Mouse (Mus musculus): Measurements from ENCODE around the gene Gli1.
"Not testable (repeated sequence)": the region's sequence is repeated elsewhere in the genome, so short reads cannot be mapped to it uniquely, and the experiment has no call there.

The Gli1 gene

GRCm38 (mm10) chr10:127321621-127322020, 20.2 kb downstream of the Gli1 start, which contains the start of gene Arhgap9:
TSS of gene Arhgap9 (plus strand) at chr10:127321964.
- DNase-seq, result no peak

- no peak for DNase-seq
Measured at GRCm38 (mm10) chr10:127319969-127320368, 21.8 kb downstream of the Gli1 start.

DNA sequence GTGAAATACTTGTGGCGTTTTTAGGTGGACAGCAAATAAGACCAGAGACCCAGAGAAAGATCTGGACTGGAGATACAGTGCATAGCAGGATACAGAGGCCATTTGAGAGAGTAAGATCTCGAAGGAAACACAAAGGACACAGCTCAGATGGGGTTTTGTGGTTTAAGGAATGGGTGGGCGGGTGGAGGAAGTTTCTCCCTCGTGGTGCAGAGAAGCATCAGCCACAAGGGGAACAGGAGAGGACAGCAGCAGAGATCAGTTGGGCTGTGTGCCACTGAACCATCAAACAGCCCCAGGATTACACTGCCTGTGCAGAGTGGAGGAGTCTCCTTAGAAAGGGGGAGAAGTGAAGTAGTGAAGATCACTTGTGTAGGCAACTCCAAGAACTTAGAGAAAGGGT, 23.8 kb downstream of the Gli1 start:
- no peak for DNase-seq

DNA sequence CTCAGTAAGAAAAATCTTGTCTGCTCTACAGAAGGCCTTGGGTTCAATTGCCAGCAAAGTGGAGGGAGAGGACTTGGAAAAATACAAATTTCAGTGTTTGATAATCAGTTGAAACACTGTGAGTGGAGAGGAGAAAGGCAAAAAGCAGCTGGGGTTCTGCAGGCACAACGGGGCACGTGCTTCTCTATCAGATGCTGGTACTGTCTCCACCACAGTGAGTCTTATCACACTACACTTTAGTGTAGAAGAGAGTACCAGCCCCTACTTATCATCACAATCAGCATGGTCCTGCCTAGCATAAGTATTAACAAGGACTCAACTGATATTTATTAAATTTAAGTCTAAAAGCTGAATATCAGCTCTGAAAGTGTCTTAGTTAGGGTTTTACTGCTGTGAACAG, 24.5 kb downstream of the Gli1 start:
- no peak for DNase-seq

GRCm38 (mm10) chr10:127314950-127315349, 26.8 kb downstream of the Gli1 start:
- not testable (repeated sequence) for DNase-seq

DNA sequence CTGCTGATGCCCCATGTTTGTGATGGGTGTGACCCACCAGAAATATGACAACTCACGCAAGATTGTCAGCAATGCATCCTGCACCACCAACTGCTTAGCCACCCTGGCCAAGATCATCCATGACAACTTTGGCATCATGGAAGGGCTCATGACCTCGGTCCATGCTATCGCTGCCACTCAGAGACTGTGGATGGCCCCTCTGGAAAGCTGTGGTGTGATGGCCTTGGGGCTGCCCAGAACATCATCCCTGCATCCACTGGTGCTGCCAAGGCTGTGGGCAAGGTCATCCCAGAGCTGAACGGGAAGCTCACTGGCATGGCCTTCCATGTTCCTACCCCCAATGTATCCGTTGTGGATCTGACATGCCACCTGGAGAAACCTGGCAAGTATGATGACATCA, 28.3 kb downstream of the Gli1 start:
- DNase-seq, result not testable (repeated sequence)

GRCm38 (mm10) chr10:127312858-127313257, 28.9 kb downstream of the Gli1 start:
- no peak for DNase-seq

- DNase-seq, result peak; percentile 75 to 87
Measured at GRCm38 (mm10) chr10:127312356-127312676, 29.5 kb downstream of the Gli1 start.

DNA sequence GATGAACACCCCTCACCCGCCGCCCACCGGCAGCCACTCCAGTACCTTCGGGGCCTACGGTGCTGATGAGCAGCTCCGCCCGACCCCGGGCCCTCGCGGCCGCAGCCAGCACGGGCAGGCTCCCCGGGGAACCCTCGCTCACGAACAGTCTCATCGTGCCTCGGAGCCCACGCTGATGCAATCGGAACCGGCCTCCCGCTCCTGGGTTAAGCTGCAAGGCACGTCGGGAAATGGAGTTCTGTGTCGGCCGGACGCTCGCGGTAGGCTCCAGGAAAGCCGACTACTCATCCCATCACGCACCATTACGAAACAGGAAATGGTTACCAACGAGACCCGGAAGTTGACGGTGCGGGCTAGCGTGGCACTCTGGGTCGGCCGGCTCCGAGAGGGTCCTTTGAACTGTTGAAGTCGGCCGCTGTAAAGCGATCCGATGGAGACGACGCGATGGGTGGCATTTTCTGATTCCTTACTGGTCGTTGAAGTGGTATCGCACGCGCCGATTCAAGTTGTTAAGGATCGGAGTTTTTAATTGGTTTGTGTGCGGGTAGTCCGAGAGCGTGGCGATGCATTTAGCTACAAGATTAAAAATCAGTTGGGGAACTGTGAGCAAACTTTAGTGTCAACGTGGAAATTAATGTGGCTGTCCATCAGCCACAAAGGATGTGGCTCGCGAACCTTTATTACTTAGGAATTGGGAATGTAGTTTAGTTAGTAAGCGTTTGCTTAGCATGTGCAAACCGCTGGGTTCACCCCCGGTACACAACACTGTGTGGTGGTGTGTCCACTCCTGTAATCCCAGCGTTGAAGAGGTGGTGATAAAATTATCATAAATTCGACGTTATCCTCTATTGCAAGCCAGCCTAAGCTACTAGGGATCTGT, 30.1 kb downstream of the Gli1 start, which contains the start of gene Mars:
Gene Mars, minus strand, starts transcription at position 311 of the 880 bp plus-strand sequence.
- peak; percentile 95 to 96 for DNase-seq

DNA sequence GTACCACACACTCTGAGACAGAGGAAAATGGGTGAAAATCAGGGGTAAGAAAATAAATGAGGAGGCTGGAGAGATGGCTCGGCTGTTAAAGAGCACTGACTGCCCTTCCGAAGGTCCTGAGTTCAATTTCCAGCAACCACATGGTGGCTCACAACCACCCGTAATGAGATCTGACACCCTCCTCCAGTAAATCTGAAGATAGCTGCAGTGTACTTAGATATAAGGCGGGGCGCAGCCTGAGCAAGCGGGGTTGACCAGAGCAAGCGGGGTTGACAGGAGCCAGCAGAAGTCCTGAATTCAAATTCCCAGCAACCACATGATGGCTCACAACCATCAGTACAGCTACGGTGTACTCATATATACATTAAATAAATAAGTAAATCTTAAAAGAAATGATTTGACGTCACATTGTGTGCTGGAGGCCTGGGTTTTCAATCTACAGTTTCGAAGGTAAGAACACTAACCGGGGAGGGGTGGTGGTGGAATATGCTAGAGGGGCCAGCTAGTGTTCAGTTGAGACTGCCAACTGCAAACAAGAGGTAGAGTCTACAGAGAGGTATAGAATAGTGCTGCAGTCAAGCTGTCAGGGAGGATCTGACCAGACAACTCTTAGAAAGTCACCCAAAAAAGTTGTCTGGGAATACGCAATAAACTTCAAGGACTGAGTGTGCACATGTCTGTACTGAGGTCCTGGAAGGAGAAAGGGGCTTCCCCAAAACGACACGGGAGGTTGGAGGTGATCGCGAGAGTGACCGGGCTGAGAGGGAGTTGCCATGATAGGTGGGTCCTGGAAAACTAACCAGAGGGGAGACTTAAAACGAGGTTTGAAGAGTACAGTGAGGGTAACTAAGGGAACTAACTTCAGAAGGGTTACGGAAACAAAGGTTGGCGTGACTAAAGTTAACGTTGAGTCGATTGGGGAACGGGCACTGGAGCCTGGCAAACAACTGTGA, 31.0 kb downstream of the Gli1 start:
- no peak for DNase-seq

GRCm38 (mm10) chr10:127309167-127309566, 32.6 kb downstream of the Gli1 start:
- DNase-seq, result not testable (repeated sequence)

DNA sequence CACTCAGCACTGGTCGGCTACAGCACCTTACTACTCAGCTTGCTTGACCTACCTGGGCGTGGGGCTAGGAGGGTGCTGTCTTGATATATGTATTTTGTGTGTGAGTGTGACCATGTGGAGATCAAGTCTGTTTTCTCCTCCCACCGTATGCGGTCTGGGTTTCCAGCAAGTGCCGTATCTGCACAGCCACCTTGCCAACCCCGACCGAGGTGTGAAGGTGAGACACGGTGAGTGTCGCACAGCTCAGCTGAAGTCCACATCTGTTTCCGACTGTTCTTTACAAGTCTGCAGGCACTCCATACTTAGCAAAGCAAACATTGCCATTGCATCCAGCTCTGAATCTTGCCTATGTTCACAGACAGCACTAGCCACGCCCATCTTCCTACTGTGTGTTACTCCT, 38.6 kb downstream of the Gli1 start:
- DNase-seq, result no peak

DNA sequence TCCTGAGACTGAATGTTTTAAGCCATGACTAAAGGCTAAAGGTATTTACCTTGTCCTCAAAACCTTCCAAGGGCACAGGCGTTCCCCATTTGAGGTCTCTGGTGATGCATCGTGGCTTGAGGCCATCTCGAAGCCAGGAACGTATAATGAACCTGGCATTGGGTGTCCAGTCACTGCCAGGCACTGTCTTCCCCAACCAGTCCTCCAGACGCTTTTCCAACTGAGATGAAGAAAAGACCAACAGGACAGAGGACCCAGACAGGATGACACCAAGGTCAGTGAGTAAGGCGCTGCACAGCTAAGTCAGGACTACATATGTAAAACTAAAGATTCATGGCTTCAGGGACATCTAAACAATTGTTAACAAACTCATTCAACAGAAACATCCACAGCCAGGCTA, 41.4 kb downstream of the Gli1 start:
- no peak for DNase-seq

DNA sequence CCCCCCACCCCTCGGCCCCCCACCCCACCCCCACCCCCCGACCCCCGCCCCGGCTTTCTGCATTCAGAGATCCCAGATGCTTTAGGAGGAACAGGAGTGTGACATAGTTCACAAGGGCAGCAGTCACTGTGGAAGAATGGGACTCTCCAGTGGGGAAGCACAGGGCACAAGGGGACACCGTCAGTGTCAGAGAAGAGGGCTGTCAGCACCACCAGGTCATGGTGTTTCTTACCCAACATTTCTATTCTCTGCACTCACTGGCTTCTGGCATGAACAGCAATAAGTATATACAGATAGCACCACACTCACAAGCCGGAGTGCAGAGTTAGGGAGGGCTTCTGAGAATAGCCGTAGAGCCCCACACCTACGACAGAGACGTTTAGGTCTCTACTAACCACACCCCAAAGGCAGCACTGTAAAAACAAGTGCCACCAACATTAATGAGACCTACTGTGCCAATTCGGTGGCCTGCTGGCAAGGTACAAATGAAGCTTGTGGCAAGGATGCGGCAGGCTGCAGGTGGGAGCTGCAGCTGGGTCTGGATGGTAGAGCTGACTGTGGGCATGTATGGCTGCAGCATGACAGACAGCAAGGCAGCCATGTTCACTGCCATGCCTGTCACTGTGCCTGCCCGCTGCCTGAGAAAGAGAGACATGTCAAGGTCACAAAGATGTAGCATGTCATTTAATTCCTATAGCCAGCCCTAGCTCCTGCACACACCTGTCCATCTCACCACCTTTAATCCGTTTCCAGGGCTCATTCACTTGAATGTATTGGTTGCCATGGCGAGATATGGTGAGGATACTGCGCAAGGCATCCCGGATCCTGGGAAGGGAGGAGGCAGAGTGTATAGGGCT, 44.5 kb downstream of the Gli1 start:
- no peak for DNase-seq

DNA sequence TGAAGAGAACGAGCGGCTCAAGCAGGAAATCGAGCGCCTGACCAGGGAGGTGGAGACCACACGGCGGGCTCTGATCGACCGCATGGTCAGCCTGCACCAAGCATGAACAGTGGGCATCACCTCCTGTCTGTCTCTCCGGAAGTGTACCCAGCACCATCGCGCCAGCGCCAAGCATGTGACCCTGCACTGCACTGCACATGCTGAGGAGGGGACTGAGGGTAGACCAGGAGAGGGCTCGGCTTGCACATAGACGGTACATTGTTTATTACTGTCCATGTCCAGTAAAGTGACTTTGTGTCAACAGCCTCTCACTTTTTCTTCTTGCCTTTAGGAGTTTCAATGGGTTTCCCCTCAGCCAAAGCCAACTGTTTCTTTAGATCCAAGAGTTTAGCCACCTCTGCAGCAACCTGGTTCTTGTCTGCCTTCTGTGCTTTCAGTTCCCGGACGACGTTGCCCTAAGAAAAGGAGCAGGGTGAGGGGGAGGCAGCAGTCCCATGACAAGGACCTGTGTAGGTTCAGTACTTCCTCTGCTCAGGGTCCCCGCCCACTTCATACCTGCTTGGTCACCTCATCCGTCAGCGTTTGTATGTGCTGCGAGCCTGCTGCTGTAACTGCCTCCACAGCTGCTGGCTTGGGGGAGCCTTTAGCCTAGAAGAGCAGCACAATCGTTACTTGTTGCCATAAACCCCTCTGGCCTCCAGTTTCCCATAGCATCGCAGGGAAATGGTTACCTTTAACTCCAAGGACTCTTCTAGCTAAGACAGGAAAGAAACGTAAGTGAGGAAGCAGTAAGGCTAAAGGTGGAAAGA, 45.6 kb downstream of the Gli1 start:
- DNase-seq, result no peak

DNA sequence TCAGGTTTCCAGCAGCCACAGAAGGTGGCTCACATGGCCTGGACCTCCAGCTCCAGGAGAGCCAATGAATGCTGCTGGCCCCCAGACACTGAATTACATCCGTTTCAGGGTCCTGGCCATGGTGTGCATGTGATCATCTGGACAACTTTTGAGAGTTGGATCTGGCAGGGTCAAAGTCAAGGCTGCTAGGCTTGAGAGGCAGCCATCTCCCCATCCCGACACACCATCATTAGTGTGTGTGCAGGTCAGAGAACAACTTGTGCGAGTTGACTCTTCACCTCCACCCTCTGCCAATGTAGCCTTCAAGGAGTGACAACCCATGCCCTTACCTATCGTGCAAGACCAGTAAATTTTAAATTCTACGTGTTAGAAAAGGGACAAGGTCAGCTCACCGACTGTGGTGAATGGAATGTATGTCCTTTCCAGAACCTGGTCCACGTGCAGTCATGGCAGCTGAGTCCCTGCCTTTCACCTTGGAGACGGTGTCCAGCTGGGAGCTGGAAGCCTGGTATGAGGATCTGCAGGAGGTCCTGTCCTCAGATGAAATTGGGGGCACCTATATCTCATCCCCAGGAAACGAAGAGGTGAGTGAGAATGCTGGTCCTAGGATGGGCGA, 46.8 kb downstream of the Gli1 start:
- DNase-seq, result no peak

DNA sequence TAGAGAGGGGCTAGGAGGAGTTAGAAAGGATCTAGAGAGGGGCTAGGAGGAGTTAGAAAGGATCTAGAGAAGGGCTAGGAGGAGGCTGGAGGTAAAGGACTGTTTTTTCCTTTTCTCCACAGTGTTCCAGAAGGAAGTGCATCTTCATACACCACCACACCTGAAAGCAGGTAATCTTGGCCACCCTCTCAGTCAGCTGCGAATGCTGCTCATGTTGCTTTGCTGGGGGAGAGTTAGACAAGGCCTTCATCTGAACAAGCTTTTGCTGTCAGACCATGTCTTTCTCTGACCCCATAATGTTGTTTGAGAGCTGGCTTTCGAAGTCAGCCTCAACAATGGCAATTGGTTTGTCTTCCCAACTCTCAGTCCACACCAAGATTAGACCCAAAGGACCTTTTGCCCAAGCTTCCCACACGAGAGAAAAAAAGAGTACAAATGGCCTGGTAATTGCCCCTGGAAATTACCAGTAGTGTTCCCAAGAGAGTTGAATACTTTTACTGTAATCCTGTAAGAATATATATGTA, 48.1 kb downstream of the Gli1 start:
- no peak for DNase-seq

- peak; percentile 33 to 56 for DNase-seq
Measured at GRCm38 (mm10) chr10:127292987-127293538, 48.7 kb downstream of the Gli1 start.

GRCm38 (mm10) chr10:127291881-127292638, 49.7 kb downstream of the Gli1 start:
- DNase-seq, result no peak
